Mouse (Mus musculus) ES-Bruce4 (cell line): ENCODE data around the gene Dmac2. TPM values are rescaled to one million over a fixed set of nuclear protein-coding genes. Genes with fewer than 3 reads are reported as not detected.

Experiments used
- H3K27ac ChIP-seq: 2 replicates; pipeline ENCODE4 v1.5.1; 2012; ENCODE audit warnings: low read length, inconsistent platforms; ENCODE audit not compliant: insufficient read depth
- H3K27me3 ChIP-seq: 2 replicates; pipeline ENCODE4 v1.6.1; 2012; ENCODE audit warnings: mild to moderate bottlenecking, low read length, inconsistent platforms; ENCODE audit not compliant: control insufficient read depth, poor library complexity, insufficient read depth, severe bottlenecking
- H3K36me3 ChIP-seq: 2 replicates; pipeline ENCODE4 v1.6.1; 2012; ENCODE audit warnings: inconsistent platforms, mild to moderate bottlenecking, low read length, moderate library complexity; ENCODE audit not compliant: control insufficient read depth, poor library complexity, insufficient read depth, severe bottlenecking
- H3K4me1 ChIP-seq: one replicate; pipeline ENCODE4 v1.8.1; 2011; ENCODE audit warnings: low read length; ENCODE audit not compliant: control insufficient read depth, insufficient read depth
- H3K4me3 ChIP-seq: 2 replicates; pipeline ENCODE4 v1.5.1; 2011; ENCODE audit warnings: low read depth, mild to moderate bottlenecking, low read length
- H3K9ac ChIP-seq: 2 replicates; pipeline ENCODE4 v1.6.1; 2012; ENCODE audit warnings: low read depth, mild to moderate bottlenecking, inconsistent platforms; ENCODE audit not compliant: poor library complexity, severe bottlenecking
- H3K9me3 ChIP-seq: replicated peaks from 2 replicates; pipeline ENCODE4 v1.6.1; 2012; ENCODE audit warnings: mild to moderate bottlenecking, low read length, inconsistent platforms; ENCODE audit not compliant: control insufficient read depth, poor library complexity, insufficient read depth, severe bottlenecking
- CTCF ChIP-seq: IDR thresholded peaks from one replicate; pipeline ENCODE4 v1.8.1; 2011; ENCODE audit warnings: low read depth, low read length
- EP300 ChIP-seq: IDR thresholded peaks from 2 replicates; pipeline ENCODE4 v1.6.1; 2011; ENCODE audit warnings: low read depth, low read length; ENCODE audit not compliant: insufficient read depth
- POLR2A ChIP-seq: IDR thresholded peaks from one replicate; pipeline ENCODE4 v1.8.1; 2011; ENCODE audit warnings: low read length; ENCODE audit not compliant: insufficient read depth
- polyA plus RNA-seq: library from polyadenylated mRNA; stranded (reverse); fragments of >200 nt; gene quantifications from 2 replicates; pipeline ENCODE4 v1.2.4, GENCODE M21; 2011; ENCODE audit warnings: low read depth; ENCODE audit not compliant: missing spikeins, insufficient read depth, insufficient read length

The Dmac2 gene
- polyA plus RNA-seq, 1 experiment: 33.4 TPM

DNA sequence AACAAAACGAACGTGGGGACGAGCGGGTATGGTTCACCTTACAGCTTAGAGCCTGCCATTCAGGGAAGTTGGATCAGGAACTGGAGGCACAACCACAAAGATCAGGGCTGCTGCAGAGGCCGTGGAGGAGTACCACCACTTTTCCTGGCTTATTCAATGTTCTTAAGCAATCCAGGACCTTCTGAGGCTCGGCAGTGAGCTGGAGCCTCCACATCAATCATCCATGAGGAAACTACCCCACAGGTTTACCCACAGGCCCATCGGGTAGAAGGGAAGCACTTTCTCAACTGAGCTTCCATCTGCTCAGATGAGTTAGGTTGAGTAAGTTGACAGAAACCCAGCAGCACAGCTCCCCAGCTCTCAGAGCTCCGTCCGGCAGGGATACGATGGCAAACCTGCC, 39.8 kb upstream of the Dmac2 start:
- peaks cover 4% of the 10 kb centered on the region for H3K4me1 ChIP-seq
- no peaks in the 10 kb centered on the region for H3K27me3 ChIP-seq
- no peak overlapping the region for H3K27ac ChIP-seq
- no peak overlapping the region for H3K9ac ChIP-seq
- no peak for TF ChIP-seq CTCF
- no peak for TF ChIP-seq EP300
- no peak for TF ChIP-seq POLR2A
- 0 out of 2 replicates have a peak, but pooled peaks cover 2% of the 10 kb centered on the region for H3K9me3 ChIP-seq
- no peaks in the 10 kb centered on the region for H3K36me3 ChIP-seq
- no peak overlapping the region for H3K4me3 ChIP-seq

DNA sequence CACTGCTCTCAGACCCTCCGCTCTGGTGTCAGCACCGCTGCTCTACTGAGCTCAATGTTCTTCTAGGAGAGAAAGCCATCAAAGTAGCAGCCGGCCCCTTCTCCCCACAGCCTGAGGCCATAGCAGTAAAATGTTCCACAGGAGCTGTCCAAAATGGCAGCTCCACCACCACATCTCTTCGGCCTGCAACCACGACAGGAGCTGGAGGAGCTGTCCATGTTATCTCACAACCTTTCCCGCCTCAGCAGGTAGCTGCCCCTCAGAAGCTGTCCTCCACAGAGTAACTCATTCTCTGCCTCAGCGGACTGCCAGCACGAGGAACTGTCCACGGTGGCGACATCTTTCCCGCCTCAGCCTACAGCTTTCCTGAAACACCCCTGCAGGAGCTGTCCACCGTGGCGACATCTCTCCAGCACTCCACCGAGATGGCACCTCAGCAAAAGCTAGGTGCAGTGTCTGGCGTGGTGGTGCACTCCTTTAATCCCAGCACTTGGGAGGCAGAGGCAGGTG, 36.9 kb upstream of the Dmac2 start:
- Histone ChIP-seq H3K27ac (no peak overlapping the region), H3K36me3 (no peaks in the 10 kb centered on the region), H3K4me1 (no peaks in the 10 kb centered on the region), H3K9me3 (0 out of 2 replicates have a peak, but pooled peaks cover 2% of the 10 kb centered on the region), H3K27me3 (no peaks in the 10 kb centered on the region), H3K9ac (no peak overlapping the region), H3K4me3 (no peak overlapping the region)
- TF ChIP-seq EP300 (no peak), POLR2A (no peak), CTCF (no peak)

DNA sequence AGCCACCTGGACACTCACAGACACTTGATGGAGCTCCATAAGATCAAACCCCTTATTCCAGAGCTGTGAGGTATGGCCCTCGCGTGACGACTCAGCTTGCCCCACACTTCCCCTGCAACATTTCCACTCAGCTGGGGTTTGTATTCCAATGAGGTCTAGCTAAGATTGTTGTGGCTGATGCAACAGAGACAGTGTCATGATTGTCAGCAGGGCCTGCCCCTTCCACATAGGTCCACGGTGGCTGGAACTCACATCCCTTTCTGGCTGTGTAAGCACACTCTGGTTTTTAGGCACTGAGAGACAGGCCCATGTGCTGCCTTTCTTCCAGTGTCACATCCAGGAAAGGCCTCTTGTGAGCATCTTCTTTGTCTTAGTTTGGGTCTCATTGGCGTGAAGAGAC, 34.6 kb upstream of the Dmac2 start:
- no peaks in the 10 kb centered on the region for H3K4me1 ChIP-seq
- no peaks in the 10 kb centered on the region for H3K36me3 ChIP-seq
- no peak overlapping the region for H3K27ac ChIP-seq
- TF ChIP-seq POLR2A (no peak), CTCF (no peak), EP300 (no peak)
- no peaks in the 10 kb centered on the region for H3K9me3 ChIP-seq
- no peak overlapping the region for H3K4me3 ChIP-seq
- no peak overlapping the region for H3K9ac ChIP-seq
- no peaks in the 10 kb centered on the region for H3K27me3 ChIP-seq

DNA sequence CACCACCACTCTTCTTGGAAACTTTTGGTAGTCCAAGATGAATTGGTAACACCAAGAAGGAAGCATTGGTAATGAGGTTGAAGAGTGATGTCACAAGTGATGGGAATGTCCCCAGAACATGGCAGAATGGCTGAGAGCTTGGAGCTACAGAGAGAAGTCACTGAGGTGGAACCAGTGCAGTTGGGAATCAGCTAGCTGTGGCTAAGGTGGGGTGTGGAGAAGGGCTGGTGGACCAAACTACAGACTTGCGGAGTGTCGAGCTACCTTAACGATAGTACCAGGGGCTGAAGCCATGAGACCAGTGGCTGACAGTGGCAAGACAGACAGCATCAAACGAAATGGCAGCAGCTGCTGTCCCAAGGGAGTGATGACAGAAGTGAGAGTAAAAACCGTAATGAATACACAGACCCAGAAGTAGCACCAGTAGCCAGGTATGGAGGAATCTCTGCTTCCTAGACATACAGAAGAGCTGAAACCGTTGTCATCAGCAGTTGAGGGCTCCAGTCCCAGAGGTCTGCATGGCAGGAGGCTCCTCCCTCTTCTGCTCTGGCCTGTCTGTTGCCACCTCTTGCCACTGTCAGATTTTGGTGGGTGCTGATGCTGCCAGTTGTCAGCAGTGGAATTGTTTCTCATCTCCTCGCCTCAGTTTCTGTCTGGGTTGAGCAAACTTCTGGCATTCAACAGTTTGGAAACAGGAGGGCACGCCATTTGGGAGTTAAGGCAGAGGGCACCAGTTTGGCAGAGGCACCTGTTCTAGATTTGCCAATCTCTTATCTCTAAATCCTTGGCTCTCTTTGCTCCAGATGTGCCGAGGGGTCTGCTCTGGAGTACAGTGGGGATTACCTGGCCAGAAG, 33.6 kb upstream of the Dmac2 start:
- no peaks in the 10 kb centered on the region for H3K27me3 ChIP-seq
- no peak overlapping the region for H3K27ac ChIP-seq
- no peak overlapping the region for H3K9ac ChIP-seq
- no peaks in the 10 kb centered on the region for H3K9me3 ChIP-seq
- no peak overlapping the region for H3K4me3 ChIP-seq
- TF ChIP-seq EP300 (no peak), POLR2A (no peak), CTCF (no peak)
- H3K4me1 ChIP-seq: no peaks in the 10 kb centered on the region
- no peaks in the 10 kb centered on the region for H3K36me3 ChIP-seq

DNA sequence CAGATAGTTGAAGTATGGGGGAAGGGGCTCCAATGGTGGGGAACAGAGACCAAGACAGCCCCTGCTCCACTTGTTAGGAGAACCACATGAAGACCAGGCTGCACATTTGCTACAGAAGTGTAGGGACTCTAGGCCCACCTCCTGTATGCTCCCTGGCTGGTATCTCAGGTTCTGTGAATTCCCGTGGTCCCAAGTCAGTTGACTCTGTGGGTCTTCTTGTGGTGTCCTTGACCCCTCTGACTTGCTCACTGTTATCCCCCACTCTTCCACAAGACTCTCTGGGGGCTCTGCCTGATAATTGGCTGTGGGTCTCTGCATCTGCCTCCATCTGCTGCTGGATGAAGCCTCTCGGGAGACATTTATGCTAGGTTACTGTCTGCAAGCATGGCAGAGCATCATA, 28.0 kb upstream of the Dmac2 start:
- Histone ChIP-seq H3K4me3 (no peak overlapping the region), H3K9ac (no peak overlapping the region), H3K27ac (no peak overlapping the region), H3K27me3 (no peaks in the 10 kb centered on the region), H3K36me3 (no peaks in the 10 kb centered on the region), H3K4me1 (no peaks in the 10 kb centered on the region), H3K9me3 (no peaks in the 10 kb centered on the region)
- no peak for TF ChIP-seq EP300
- no peak for TF ChIP-seq POLR2A
- no peak for TF ChIP-seq CTCF

DNA sequence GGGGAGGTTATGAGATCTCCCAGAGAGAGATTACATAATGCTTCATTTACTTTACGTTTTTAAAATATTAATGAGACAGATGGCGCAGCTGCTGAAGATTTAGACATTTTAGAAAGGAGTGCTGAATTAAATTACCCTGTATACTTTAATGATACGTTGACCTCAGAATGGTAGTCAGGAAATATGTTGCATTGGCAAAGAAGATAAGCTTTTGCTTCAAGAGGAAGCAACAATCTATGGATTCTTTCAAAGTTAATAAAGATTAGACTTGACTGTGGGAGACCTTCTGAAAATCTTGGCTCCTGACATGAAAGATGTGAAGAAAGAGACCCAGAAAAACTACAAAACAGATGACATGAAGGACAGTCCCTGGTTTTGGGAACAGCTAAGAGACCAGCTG, 25.4 kb upstream of the Dmac2 start:
- no peak overlapping the region for H3K27ac ChIP-seq
- no peak for TF ChIP-seq EP300
- H3K9me3 ChIP-seq: no peaks in the 10 kb centered on the region
- H3K36me3 ChIP-seq: no peaks in the 10 kb centered on the region
- H3K4me3 ChIP-seq: no peak overlapping the region
- H3K4me1 ChIP-seq: no peaks in the 10 kb centered on the region
- H3K9ac ChIP-seq: no peak overlapping the region
- no peaks in the 10 kb centered on the region for H3K27me3 ChIP-seq
